Mouse (Mus musculus) kidney, postnatal 0 days (tissue): Measurements from ENCODE around the gene Apom. TPM values are rescaled to one million over a fixed set of nuclear protein-coding genes. Genes with fewer than 3 reads are reported as not detected.
A peak's percentile ranks its signal among the peaks of the same experiment; 100 is the strongest.

ENCODE experiments used
- ATAC-seq: fragments of 200-750 bp; cut with Nextera tagmentation; replicated peaks from 2 replicates; pipeline ENCODE4 v1.8.0; 2017; ENCODE audit warnings: low read depth, moderate number of reproducible peaks, moderate TSS enrichment, moderate library complexity; ENCODE audit not compliant: low FRiP score
- DNase-seq: peaks from one replicate; pipeline ENCODE4 v3.0.0-alpha.2; 2016; ENCODE audit warnings: low spot score
- H3K27ac ChIP-seq: fragments of 300-500 bp; sonication (generic); 2 replicates; pipeline ENCODE4 v1.5.1; 2014; ENCODE audit warnings: mild to moderate bottlenecking
- H3K27me3 ChIP-seq: fragments of 300-500 bp; sonication (generic); 2 replicates; pipeline ENCODE4 v1.6.1; 2014; ENCODE audit warnings: low read length, mixed read lengths; ENCODE audit not compliant: insufficient read depth
- H3K36me3 ChIP-seq: fragments of 300-500 bp; sonication (generic); 2 replicates; pipeline ENCODE4 v1.6.1; 2014; ENCODE audit warnings: low read length, mixed read lengths; ENCODE audit not compliant: insufficient read depth
- H3K4me1 ChIP-seq: fragments of 300-500 bp; sonication (generic); replicated peaks from 2 replicates; pipeline ENCODE4 v1.6.1; 2014; ENCODE audit warnings: antibody characterized with exemption, low read length, mixed read lengths; ENCODE audit not compliant: insufficient read depth
- H3K4me2 ChIP-seq: fragments of 300-500 bp; sonication (generic); 2 replicates; pipeline ENCODE4 v1.6.1; 2014; ENCODE audit warnings: mild to moderate bottlenecking, low read length, moderate library complexity, mixed read lengths
- H3K4me3 ChIP-seq: fragments of 300-500 bp; sonication (generic); replicated peaks from 2 replicates; pipeline ENCODE4 v1.5.1; 2014; ENCODE audit warnings: low read depth, low read length
- H3K9ac ChIP-seq: fragments of 300-500 bp; sonication (generic); 2 replicates; pipeline ENCODE4 v1.6.1; 2014; ENCODE audit warnings: low read depth, low read length
- H3K9me3 ChIP-seq: fragments of 300-500 bp; sonication (generic); replicated peaks from 2 replicates; pipeline ENCODE4 v1.6.1; 2016; ENCODE audit warnings: low read length, inconsistent platforms, mixed read lengths
- CTCF ChIP-seq: IDR thresholded peaks from 2 replicates; pipeline ENCODE4 v1.5.1; 2016; ENCODE audit warnings: antibody characterized with exemption, low read depth, mild to moderate bottlenecking, moderate library complexity
- WGBS: fragments of 180-500 bp; shearing (Covaris S2); extraction: QIAGEN DNeasy Blood & Tissue Kit; methylation state at CpG from one replicate; pipeline ENCODE4 v1.1.7; 2014; 5-methylcytosine and 5-hydroxymethylcytosine counted together
- polyA plus RNA-seq: library from polyadenylated mRNA; unstranded; fragments of >200 nt; fragmentation: Nextera tagmentation; extraction: Ambion mirVana; gene quantifications from 2 replicates; pipeline ENCODE4 v1.2.1, GENCODE M21; 2015

Apom gene
- polyA plus RNA-seq, 1 experiment from 2014 or later = 59.6 TPM

DNA sequence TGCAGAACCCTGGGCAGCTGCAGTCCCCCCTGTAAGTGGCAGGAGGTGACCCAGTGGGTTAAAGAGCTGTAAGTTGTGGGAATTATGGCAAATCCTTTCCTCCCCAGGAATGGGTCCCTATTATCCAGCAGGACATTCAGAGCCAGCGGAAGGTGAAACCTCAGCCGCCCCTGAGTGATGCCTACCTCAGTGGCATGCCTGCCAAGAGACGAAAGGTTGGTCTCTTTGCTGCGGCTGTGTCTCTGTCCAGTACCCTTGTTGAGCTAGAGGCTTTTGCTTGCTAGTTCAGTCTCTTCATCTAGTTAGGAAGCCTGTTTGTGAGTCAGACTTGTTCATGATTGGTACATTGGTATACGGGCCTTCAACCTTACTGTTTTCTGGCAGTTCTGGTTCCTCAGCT is 14.3 kb upstream of the Apom start:
- Histone ChIP-seq H3K9me3 (no peaks in the 10 kb centered on the region), H3K27ac (no peak overlapping the region), H3K36me3 (peaks cover 90% of the 10 kb centered on the region), H3K27me3 (no peaks in the 10 kb centered on the region), H3K4me1 (no peaks in the 10 kb centered on the region), H3K9ac (no peak overlapping the region), H3K4me3 (no peak overlapping the region), H3K4me2 (no peak overlapping the region)
- 77% methylated on average over 5 of the region's 5 CpGs for WGBS
- no peak for TF ChIP-seq CTCF
- ATAC-seq = no peak
- DNase-seq = no peak

DNA sequence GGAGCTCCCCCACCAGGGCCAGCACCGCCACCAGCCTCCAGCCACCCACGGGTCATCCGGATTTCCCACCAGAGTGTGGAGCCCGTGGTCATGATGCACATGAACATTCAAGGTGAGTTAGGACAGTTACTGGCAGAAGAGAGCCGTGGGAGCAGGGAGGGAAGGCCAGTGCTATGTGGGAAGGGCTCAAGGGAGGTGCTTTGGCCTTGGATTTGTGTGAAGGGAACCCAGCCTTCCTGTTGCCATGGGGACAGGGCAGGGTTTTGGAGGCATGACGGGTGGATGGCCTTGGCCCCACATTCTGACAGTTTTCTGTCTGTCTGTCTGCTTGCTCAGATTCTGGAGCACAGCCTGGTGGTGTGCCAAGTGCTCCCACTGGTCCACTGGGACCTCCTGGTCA is 10.1 kb upstream of the Apom start:
- no peak for DNase-seq
- no peak overlapping the region for H3K4me2 ChIP-seq
- no peak overlapping the region for H3K9ac ChIP-seq
- peaks cover under 1% of the 10 kb centered on the region; the same call in 1 of the 2 replicates for H3K4me1 ChIP-seq
- TF ChIP-seq CTCF = no peak
- no peaks in the 10 kb centered on the region for H3K27me3 ChIP-seq
- no peak overlapping the region for H3K27ac ChIP-seq
- H3K9me3 ChIP-seq = no peaks in the 10 kb centered on the region
- H3K36me3 ChIP-seq = peaks cover 82% of the 10 kb centered on the region
- 87% methylated on average over 6 of the region's 6 CpGs for WGBS
- ATAC-seq = no peak
- H3K4me3 ChIP-seq = no peak overlapping the region

DNA sequence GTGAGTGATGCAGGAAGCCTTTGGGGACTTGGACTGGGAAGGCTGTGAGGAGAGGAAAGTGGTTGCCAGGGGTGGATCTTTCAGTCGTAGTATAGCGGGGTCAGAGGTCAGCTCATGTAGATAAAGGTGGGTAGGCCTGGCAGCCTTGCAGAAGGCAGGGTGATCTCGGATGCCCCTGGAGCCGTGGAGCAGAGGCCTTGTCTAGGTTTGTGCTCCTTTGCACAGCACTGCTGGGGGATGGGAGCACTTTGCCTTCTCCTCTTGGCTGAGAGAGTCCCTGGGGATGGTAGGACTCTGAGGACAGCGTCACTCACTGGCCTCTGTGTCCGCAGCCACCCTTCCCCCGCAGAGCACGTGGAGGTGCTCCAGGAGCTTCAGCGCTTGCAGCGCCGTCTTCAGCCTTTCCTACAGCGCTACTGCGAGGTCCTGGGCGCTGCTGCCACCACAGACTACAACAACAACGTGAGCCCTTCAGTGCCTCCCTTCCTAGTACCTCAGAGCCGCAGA is 8.7 kb upstream of the Apom start:
- no peak for ATAC-seq
- WGBS = 83% methylated on average over 16 of the region's 16 CpGs
- DNase-seq = no peak
- H3K9me3 ChIP-seq = no peaks in the 10 kb centered on the region
- peaks cover 71% of the 10 kb centered on the region for H3K36me3 ChIP-seq
- no peaks in the 10 kb centered on the region for H3K27me3 ChIP-seq
- no peak for TF ChIP-seq CTCF
- no peak overlapping the region for H3K4me2 ChIP-seq
- no peak overlapping the region for H3K4me3 ChIP-seq
- H3K9ac ChIP-seq = no peak overlapping the region
- H3K4me1 ChIP-seq = peaks cover 9% of the 10 kb centered on the region
- H3K27ac ChIP-seq = no peak overlapping the region

DNA sequence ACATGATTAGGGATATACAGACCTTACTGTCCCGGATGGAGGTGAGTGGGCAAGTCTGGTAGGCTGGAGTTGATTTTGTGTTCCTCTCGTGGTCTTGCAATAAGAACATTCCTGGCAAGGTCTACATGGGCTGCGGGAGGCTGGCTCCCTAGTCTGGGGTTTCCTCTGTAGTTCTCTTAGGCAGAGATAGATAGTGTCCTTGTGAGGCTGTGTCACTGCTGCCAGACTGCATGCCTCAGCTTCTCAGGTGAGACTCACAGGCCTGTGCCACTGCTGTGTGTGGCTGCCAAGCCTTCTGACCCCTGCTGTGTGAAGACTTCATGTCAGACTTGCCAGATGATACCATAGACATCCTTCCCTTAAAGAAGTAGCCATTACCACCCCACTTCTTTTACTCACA is 7.4 kb upstream of the Apom start:
- Histone ChIP-seq H3K27ac (no peak overlapping the region), H3K27me3 (no peaks in the 10 kb centered on the region), H3K4me3 (no peak overlapping the region), H3K9ac (no peak overlapping the region), H3K4me1 (peaks cover 9% of the 10 kb centered on the region), H3K36me3 (peaks cover 58% of the 10 kb centered on the region), H3K9me3 (no peaks in the 10 kb centered on the region), H3K4me2 (no peak overlapping the region)
- no peak for TF ChIP-seq CTCF
- ATAC-seq = no peak
- 98% methylated on average over 3 of the region's 3 CpGs for WGBS
- no peak for DNase-seq

DNA sequence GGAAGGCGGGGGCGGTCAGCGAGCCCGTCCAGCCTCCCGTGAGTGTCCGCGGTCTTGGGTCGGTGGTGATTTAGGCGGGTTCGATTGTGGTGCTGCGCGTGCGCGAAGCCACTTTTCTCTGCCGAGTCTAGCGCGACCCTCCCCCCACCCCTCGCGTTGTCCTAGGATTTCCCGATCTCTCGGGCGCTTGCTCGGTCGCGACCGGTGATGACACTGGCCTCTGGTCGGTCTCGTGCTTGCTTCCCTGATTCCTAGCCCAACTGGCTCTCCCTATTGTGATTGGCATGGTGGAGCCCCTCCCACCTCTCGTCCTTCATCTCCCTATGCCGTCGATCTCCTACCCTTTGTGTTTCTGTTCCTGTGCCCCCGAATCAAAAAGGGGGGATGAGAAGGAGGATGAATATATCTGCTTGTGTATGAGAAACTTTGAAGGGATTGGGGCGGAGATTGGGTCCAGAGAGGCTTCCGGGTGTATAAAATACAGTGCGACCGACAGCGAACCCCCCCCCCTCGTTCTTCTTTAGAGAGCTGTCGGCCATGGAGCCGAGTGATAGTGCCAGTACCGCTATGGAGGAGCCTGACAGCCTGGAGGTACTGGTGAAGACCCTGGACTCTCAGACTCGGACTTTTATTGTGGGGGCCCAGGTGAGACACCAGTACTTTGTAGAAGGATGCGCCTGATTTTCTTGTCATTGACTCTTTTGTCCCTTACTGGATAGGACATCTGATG is 3.9 kb upstream of the Apom start:
- no peaks in the 10 kb centered on the region for H3K9me3 ChIP-seq
- ATAC-seq = peak; percentile 64
- peak overlapping the region; percentile 76 for H3K4me3 ChIP-seq
- TF ChIP-seq CTCF = no peak
- no peaks in the 10 kb centered on the region for H3K27me3 ChIP-seq
- H3K27ac ChIP-seq = peak overlapping the region; percentile 90
- peak overlapping the region; percentile 71 for H3K9ac ChIP-seq
- under 1% methylated on average over 43 of the region's 43 CpGs for WGBS
- H3K36me3 ChIP-seq = peaks cover 26% of the 10 kb centered on the region
- peak; percentile 81 for DNase-seq
- H3K4me2 ChIP-seq = peak overlapping the region; percentile 80
- peaks cover 9% of the 10 kb centered on the region for H3K4me1 ChIP-seq

DNA sequence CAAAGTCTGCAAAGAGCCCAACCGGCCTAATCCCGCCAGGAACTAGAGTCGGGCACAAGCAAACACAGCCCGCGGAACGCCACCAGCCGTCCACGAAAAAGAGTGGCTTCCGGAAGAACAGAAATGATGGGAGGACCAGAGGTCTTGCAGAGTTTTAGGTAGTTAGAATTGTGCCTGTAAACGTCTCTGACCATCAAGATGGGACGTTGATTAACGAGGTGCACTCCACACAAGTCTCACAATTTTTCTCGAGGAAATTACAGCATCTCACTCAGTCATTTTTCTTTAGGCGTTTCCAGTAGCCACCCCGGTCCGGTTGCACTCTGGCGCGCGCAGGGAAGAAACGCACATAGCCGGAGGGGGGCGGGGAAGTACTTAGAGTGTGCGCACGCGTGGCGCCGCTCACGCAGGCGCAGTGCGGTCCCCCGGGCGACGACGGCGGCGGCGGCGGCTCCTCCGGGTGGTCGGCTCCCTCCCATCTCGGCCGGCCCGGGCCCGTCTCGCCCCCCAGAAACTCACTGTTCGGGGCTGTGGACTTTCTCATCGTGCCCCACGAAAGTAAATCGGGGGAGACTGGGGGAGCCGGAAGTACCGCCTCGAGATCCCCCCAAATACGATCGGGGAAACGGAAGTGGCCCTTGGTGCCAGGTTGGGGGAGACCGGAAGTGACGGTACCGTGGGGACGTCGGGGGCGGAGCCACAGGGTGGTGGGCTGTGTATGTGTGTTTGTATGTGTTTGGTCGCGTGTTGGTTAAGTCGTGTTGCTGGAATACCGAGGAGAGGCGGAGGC is 3.1 kb upstream of the Apom start, which contains the start of gene Bag6:
Bag6 (plus strand) TSS at position 378 of the 790 bp plus-strand sequence.
- Histone ChIP-seq H3K4me2 (peak within 1 kb of the TSS; percentile 80), H3K9ac (peak within 1 kb of the TSS; percentile 71), H3K9me3 (no peaks in the 10 kb centered on the region), H3K4me1 (peaks cover 9% of the 10 kb centered on the region), H3K36me3 (peaks cover 21% of the 10 kb centered on the region; the same call in 1 of the 2 replicates), H3K4me3 (peak within 1 kb of the TSS; percentile 76), H3K27ac (peak within 1 kb of the TSS; percentile 90), H3K27me3 (no peaks in the 10 kb centered on the region)
- peak; percentile 9; the same call in 1 of the 2 replicates for TF ChIP-seq CTCF
- DNase-seq = peak; percentile 98
- WGBS = under 1% methylated on average over 64 of the region's 66 CpGs
- peak; percentile 88 for ATAC-seq
